Mouse (Mus musculus) lung, postnatal 0 days (tissue): Measurements from ENCODE around the gene Sim1.

ENCODE experiments used
- CTCF ChIP-seq: IDR thresholded peaks from 2 replicates; pipeline ENCODE4 v1.5.1; 2016; ENCODE audit warnings: antibody characterized with exemption, mild to moderate bottlenecking
- EP300 ChIP-seq: IDR thresholded peaks from 2 replicates; pipeline ENCODE4 v1.6.1; 2016; ENCODE audit warnings: antibody characterized with exemption, mild to moderate bottlenecking, control low read depth

- TF ChIP-seq CTCF (no peak), EP300 (no peak)
Observed at GRCm38 (mm10) chr10:50900746-50901600, 6.4 kb downstream of the Sim1 start.
